Mouse (Mus musculus) erythroid progenitor cell, adult 5-6 weeks (primary cell): ENCODE results near the gene Emp3. TPM values are rescaled to one million over a fixed set of nuclear protein-coding genes. Genes with fewer than 3 reads are reported as not detected.
"Not testable (repeated sequence)": the region's sequence is repeated elsewhere in the genome, so short reads cannot be mapped to it uniquely, and the experiment has no call there.

Experiments
- ATAC-seq: replicated peaks from 2 replicates; pipeline ENCODE4 v1.8.0; 2016; ENCODE audit warnings: moderate number of reproducible peaks, mild to moderate bottlenecking, moderate TSS enrichment, inconsistent platforms; ENCODE audit not compliant: poor library complexity, low FRiP score, severe bottlenecking
- total RNA-seq, 2 experiments: library from RNA; stranded (forward) in 1 of 2; stranded (reverse) in 1 of 2; fragments of 150-400 nt in 1 of 2; fragments of 186-747, 209-891 nt in 1 of 2; gene quantifications; 2 replicates each; pipeline versions ENCODE4 v1.2.3 to v1.2.4; 2015 to 2017; ENCODE audit warnings: low replicate concordance in 2 of 2

The Emp3 gene
- total RNA-seq (2015; ENCODE audit: low replicate concordance) (75.5 and 85.4 TPM in 2 replicates), total RNA-seq (2017; ENCODE audit: low replicate concordance) (19.1 and 41.8 TPM in 2 replicates)

DNA sequence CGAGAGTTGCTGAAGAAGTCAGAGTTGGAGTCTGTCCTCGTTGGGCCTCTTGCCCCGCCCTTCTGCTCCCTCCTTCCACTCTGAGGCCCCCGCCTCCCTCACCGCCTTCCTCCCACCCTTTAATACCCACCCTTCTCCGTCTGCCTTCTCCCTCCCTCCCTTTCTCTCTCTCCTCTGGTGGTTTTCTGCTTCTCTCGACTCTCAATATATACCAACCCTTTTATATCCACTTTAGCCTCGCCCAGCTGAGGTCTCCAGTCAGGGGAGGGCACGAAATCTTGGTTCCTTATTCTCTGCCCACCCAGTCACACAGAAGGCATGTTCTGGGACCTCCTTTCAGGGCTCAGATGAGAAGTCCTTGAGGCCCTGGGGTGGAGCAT, at the start of gene Emp3:
Gene Emp3 (minus strand): TSS at position 163 of the 380 bp plus-strand sequence.
- ATAC-seq = no peak

DNA sequence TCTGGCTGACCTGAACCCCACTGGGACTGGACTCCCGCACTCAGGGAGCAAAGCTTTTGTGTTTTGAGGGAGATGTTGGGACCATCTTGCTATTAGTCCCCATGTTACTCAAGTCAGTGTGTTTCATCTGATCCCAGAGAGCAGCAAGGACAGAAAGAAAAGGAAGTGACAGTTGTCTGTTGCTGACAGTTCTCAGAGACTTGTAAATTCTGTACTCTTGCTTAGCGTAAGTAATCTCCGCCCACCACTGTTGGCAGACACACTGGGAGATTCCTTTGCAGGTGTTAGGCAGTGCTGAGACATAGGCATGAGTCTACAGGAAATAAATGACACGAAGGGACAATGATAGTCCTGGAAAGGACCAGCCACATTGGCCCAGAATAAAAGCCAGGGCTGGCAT, 35.4 kb upstream of the Emp3 start:
- no peak for ATAC-seq

DNA sequence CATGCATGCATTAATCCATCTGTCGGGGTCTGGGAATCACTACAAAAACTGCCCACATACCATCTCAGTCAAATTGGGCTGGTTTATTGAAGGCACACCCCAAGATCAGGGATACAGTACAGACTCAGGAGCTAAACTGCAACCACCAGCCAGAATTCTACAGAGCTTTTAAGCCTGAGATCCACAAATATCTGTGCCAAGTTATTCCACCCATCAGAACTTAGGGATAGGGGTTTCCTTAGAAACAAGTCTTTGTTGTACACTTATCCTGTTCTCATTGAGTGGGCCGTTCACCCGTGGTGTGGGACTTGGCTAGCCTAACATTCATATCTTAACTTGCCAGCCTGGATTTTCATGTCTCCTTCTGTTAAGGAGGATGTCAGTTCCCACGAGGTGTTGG, 27.9 kb upstream of the Emp3 start:
- no peak for ATAC-seq

DNA sequence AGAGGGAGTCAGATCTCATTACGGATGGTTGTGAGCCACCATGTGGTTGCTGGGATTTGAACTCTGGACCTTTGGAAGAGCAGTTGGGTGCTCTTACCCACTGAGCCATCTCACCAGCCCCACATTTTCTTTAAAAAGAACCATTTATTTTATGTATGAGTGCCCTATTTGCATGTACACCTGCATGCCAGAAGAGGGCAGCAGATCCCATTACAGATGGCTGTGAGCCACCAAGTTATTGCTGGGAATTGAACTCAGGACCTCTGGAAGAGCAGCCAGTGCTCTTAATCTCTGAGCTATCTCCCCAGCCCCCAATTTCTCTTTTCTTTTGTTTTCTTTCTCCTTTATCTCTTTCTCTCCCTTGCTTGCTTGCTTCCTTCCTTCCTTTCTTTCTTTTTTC, 22.1 kb upstream of the Emp3 start:
- ATAC-seq = not testable (repeated sequence)

DNA sequence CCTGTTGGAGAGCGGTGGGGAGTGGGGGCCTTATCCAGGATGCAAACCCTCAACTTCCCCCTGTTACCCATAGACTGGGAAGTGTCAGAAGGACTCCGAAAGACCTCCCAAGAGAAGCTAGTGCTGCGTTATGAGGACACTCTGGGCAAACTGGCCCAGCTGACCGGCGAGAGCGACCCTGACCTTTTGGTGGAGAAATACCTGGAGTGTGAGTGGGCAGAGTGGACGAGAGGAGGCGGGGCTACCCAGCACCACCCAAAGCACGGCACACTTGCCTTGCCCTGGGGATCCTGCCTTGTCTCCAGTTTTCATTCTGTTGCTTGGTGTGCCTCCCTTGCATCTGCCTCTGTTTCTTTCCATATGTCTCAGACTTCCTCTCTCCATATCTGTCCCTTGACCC, 20.8 kb upstream of the Emp3 start:
- ATAC-seq = no peak

DNA sequence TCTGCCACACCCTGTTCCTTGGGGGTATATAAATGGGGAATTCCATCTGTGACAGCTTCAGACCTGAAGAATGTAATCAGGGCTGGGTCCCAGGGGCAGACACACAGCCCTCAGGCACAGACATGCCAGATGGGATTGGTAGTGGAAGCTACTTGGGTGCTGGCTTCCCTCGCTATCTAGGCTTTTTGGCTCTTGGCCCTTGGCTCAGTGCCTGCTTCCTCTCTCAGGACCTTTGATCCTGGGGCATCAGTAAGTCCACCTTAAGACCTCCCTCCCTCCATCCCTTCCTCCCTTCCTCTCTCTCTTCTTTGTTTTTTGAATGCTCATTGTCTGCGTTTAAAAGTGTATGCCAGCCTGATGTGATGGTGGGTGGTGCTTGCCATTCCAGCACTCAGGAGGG, 18.6 kb upstream of the Emp3 start:
- no peak for ATAC-seq

DNA sequence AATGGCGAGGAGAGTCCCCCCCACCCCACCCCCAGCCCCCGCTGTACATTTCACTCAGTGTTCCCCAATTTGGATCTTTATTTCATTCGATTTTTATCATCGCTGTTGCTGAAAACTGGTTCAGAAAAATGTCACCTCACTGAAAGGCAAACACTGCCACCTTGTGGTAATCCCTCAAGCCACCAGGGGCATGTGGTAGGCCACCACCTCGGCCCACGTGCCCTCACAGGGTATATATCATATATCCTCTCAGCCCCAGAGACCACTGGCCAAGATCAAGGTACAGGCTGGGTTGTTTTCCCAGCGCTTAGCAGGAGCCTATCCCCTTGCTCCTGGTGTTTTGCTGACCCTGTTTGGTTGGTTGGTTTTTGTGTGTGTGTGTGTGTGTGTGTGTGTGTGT, 13.9 kb upstream of the Emp3 start:
- peak; percentile 52; the same call in 1 of the 2 replicates for ATAC-seq

DNA sequence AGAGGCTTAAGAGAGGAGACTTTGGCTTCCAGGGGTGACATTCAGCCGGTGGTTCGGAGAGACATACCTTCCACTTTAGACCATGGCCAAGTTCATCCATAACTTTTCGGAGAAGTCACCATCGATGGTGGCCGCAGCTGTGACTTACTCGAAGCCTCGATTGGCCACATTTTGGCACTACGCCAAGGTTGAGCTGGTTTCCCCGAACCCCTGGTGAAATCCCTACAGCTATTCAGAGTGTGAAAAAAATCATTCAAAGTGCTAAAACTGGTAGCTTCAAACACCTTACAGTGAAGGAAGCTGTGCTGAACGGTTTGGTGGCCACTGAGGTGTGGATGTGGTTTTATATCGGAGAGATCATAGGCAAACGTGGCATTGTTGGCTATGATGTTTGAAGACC, 12.6 kb upstream of the Emp3 start:
- ATAC-seq = not testable (repeated sequence)

DNA sequence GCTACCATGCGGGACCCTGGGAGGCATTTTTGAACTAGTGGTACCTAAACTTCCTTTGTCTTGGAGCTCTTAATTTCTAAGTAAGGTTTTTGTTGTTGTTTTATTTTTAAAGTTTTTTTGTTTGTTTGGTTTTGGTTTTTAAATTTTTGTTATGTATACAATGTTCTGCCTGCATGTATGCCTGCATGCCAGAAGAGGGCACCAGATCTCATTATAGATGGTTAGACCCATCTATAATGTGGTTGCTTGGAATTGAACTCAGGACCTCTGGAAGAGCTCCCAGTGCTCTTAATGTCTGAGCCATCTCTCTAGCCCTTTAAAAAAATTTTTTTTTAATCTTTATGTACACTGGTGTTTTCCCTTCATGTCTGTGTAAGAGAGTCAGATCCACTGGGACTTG, 8.5 kb upstream of the Emp3 start:
- ATAC-seq = no peak

DNA sequence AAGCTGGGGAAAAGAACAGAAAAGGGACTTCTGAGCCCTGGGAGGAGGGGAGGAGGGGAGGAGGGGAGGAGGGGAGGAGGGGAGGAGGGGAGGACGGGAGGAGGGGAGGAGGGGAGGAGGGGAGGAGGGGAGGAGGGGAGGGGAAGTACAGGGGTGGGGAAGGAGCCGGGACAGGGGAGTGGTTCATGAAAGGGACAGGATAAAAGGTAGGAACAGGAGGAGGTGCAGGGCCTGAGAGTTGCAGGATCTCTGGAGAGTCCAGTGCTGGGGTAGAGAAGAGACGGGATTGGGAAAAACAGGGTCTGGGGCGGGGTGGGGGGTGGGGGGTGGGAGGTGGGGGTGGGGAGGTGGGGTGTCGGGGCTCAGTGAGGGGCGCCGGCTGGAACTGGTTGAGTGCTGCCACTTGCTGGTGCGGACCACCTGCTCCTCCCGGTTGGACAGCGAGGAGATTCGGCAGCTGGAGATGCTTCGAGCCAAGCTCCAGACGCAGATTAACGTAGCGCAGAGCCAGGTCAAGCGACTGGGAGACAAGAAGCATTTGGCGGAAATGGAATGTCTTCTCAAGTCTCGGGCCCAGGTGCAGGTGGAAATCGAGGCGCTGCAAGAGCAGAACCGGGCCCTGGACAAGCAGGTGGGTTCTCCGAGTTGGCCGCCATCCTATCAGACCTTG, 7.6 kb upstream of the Emp3 start:
- ATAC-seq = no peak

DNA sequence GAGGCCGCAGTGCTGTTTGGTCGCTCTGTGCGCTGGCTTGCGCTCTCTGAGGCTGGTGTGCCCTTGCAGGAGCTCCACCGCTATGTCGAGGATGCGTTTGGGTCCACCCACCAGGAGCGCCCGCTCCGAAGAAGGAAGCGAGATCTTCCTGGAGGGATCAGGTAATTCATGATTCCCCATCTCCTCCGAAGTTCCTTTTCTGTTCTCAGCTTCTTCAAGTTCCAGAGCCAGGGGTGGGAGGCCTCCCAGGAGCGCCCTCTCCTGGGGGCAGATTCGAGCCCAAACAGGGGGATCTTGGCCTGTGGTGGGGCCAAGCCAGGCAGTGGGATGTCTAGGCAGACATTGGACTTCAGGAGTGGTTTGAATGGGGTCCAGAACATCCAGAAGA, 3.2 kb upstream of the Emp3 start:
- ATAC-seq = no peak

DNA sequence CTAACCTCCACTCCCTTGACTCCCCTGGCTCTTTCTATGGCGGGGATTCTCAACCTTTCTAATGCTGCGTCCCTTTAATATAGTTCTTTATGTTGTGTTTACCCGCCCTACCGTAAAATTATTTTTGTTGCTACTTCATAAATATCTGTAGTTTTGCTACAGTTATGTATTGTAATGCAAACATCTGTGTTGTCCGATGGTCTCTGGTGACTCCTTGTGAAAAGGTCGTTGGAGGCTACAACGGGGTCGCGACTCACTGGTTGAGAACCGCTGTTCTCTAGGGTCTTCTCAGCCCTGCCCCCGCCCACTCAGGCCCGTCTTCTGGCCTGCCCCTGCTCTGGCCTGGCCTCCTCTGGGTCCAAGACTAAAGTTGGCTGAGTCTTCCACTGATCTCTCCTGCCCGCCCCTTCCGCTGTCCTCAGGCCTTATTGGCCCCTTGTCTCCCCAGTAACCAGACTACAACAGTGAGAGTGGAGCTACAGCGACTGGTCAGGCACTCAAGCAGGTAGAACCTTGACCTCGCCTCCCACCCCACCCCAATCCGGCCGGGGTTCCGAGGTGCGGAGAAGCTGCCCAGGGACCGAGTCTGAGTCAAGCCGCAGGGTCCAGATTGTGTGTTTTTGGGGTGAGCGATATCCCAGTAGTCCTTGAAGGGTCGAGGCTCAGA, 2.7 kb upstream of the Emp3 start, which contains the start of gene Ccdc114:
Gene Ccdc114 (plus strand): TSS at position 311 of the 667 bp plus-strand sequence.
- ATAC-seq = peak; percentile 55

DNA sequence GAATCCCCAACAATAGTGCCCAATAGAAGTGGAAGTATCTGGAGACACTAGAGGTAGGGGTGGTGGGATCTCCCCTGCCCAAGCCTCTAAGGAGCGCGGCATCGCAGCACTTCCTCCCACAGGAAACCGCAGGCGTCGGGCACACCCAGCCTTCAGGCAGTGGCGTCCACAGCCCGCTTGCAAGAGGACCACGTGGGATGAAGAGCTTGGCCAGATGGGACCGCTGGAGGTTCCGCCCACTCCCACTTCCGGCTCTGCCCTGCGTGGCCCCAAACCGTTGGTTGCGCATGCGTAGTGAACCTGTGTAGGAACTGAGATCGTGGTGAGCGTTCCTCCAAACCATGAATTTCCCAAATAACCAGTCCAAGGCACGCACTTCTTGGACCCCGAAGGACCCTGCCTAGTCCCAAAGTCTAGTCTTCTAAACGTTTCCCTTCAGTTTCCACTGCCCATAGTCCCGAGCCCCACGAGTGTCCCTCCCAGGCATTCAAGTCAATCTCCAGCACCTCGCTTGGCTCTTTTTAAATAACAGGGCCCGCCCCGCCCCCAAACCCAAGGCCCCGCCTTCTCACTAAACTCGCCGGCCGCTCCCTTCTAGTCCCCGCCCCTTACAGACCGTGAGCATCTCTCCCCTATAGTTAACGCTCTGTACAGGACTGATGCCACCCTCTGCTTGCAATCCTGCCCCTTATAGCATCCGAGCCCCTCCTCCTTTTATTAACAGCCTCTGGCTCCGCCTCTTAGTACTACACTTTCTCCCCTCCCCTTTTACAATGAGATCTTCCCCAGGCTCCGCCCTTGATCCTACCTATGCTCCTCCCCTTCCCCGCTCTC, 1.9 kb upstream of the Emp3 start:
- ATAC-seq = peak; percentile 85

DNA sequence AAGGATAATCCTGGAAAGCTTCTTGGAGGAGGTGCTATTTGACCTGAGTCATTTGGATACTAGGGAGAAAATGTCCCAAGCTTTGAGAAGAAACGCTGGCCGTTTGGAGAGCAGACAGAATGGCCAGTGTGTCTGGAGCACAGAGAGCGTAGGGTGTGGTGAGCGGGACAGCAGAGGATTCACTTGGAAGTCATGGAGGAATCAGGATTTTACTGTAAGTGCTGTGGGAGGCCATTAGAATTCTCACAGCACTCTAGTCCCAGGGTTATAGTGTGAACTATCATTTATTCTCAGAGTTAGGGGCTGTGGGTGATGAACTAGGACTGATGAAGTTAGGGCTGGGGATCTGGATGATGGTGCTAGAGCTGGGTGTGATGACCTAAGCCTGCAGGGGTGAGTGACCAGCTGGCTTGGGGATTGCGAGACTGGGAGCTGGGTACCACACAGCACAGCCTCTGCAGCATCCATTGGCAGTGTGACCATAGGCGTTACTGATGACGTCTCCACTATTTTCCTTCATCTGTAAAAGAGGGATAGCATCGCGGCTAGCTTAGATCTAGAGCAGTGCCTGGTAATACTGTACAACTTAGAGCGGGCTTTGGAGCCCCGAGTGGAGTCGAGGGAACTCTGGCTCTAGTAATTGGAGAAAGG, 871 bp upstream of the Emp3 start:
- no peak for ATAC-seq

DNA sequence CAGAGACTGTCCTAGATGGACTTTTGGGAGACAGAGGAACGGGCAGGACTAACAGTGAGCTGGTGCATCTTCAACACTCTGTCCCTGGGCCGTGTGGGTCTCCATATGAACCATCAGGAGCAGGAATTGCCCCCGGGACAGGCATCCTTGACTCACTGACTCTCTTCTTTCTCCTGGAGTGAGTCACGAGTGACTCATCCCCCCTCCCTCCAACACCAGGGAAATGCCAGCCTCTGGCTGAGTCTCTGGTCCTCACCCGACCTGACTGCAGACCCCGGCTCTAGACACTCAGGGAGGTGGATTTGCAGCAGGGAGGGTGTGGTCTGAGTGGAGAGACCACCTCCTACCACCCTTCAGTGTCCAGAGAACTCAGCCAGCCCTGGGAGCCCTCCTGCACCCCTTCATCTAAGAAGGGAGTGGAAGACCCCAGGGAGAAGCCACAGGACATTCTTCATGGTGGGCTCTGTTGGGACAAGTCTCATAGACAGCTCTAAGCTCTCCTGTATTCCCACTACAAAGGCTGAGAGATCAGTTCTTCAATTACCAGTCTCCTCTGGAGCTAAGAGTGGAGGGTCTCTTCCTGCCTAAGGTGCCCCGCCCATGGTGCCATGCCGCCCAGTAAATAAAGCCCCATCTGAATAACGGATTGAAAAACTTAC, 492 bp downstream of the Emp3 start:
- no peak for ATAC-seq

DNA sequence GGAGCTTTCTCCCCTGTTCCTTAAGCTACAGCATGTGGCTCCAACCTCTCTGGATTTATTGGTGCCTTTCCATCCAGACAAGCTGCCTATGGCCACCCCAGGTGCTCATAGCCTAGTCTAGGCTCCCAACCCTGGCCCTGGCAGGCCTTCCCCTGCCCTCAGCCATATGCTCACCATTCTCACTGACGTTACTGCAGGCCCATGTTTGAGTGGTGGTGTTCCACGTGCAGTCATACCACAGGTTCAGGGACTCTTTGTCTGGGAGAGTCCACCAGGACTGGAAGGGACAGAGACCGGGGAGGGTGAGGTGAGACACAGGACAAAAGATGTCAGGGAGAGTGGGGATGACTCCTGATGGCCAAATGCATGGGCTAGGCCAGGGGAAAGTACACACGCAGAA, 1.4 kb downstream of the Emp3 start:
- ATAC-seq = no peak

DNA sequence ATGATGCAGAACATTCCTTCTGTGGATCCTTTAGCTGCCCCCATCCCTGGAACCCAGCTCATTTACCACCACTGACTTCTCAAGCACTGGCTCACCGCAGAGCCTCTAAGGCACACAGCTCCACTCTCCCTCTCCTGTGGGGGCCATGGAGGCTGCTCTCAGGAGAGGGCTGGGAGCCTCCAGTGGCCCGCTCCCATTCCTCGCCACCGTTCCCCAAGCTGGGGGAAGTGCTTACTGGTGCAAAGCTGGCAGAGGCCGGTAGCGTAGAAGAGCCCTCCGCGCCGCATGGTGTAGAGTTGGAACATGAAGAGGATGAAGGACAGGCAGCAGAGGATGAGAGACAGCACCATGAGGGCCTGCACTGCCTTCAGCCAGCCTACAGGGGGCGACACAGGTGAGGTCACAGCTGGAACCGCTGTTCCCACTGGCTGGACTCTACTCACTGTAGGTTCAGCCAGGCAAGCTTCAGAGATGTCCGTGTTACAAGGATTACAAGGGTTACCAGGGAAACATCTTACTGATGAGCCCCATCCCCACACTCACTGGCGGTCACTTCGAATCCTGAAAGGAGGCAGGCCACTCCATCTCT, 2.0 kb downstream of the Emp3 start:
- ATAC-seq = no peak

DNA sequence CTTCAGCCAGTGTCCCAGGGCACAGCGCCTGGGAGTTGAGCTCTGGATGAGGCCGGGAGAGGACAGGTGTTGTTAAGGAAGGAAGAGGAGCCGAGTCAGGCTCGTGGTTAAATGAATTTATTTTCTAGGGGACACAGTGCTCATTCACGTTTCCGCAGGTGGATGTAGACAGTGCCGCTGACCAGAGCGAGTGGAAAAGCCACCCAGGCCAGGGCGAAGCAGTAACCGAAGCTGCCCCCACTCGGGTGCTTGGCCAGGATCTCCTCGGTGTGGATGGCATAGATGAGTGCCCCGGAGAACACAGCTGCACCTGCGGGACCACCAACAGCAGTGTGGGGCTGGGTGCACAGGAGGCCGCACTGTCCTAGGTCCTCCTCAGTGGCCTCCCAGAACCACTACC, 3.3 kb downstream of the Emp3 start:
- ATAC-seq = no peak

DNA sequence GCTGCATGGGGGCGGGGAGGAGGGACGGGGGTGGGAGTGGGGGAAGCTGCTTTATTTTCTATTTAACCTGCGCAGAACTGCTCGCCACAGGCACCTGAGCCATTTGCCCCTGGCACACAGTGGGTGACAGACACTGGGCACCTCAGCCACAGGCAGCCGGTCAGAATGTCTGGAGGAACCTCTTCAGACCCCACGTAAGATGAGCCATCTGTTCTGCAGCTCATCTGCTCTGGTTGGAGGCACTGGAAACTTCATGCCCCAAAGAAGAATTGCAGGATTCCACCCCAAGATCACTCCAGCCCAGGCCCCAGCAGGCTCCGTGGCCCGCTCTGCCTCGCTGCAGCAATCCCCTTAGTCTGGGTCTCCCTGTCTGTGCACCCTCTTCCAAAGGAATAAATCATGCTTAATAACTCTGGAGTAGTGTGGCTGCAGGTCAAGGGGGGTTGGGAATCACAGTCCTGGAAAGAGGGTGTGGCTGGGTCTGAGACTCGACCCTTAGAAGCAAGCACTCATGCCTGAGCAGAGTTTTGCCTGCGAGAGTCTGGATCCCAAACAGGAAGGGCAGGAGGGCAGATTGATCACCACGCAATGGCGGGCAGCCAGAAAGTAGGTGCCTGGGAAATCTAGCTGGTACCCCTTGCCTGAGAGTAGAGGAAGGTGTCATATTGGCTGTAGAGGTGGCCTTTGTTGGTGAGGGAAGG, 4.0 kb downstream of the Emp3 start:
- no peak for ATAC-seq
